Mouse (Mus musculus) neural tube, embryonic 11.5 days (tissue): Measurements from ENCODE around the gene Krtap24-1. TPM values are rescaled to one million over a fixed set of nuclear protein-coding genes. Genes with fewer than 3 reads are reported as not detected.

ENCODE experiments used
- ATAC-seq: fragments of 200-750 bp; cut with Nextera tagmentation; 2 replicates; pipeline ENCODE4 v1.8.0; 2017; ENCODE audit warnings: moderate number of reproducible peaks, mild to moderate bottlenecking, moderate TSS enrichment, moderate library complexity; ENCODE audit not compliant: insufficient read depth, low FRiP score, low TSS enrichment
- DNase-seq: peaks from one replicate; pipeline ENCODE4 v3.0.0-alpha.2; 2015; ENCODE audit warnings: low spot score
- H3K27ac ChIP-seq: fragments of 300-500 bp; sonication (generic); 2 replicates; pipeline ENCODE4 v1.5.1; 2014; ENCODE audit warnings: low read depth, mild to moderate bottlenecking, low read length
- H3K27me3 ChIP-seq: fragments of 300-500 bp; sonication (generic); 2 replicates; pipeline ENCODE4 v1.6.1; 2014; ENCODE audit warnings: mild to moderate bottlenecking, low read length, mixed read lengths; ENCODE audit not compliant: control insufficient read depth, insufficient read depth
- H3K36me3 ChIP-seq: fragments of 300-500 bp; sonication (generic); 2 replicates; pipeline ENCODE4 v1.6.1; 2014; ENCODE audit warnings: mild to moderate bottlenecking, low read length, moderate library complexity, mixed read lengths; ENCODE audit not compliant: control insufficient read depth, insufficient read depth
- H3K4me1 ChIP-seq: fragments of 300-500 bp; sonication (generic); 2 replicates; pipeline ENCODE4 v1.6.1; 2014; ENCODE audit warnings: low read length, mixed read lengths; ENCODE audit not compliant: control insufficient read depth, insufficient read depth
- H3K4me2 ChIP-seq: fragments of 300-500 bp; sonication (generic); 2 replicates; pipeline ENCODE4 v1.6.1; 2014; ENCODE audit warnings: low read depth, mild to moderate bottlenecking, moderate library complexity
- H3K4me3 ChIP-seq: fragments of 300-500 bp; sonication (generic); 2 replicates; pipeline ENCODE4 v1.5.1; 2014; ENCODE audit warnings: low read depth, low read length
- H3K9ac ChIP-seq: fragments of 300-500 bp; sonication (generic); 2 replicates; pipeline ENCODE4 v1.6.1; 2014; ENCODE audit warnings: mild to moderate bottlenecking, low read length
- H3K9me3 ChIP-seq: fragments of 300-500 bp; sonication (generic); 2 replicates; pipeline ENCODE4 v1.6.1; 2016; ENCODE audit warnings: low read length; ENCODE audit not compliant: control insufficient read depth
- WGBS: fragments of 180-500 bp; shearing (Covaris S2); extraction: QIAGEN DNeasy Blood & Tissue Kit; methylation state at CpG from one replicate; pipeline ENCODE4 v1.1.7; 2014; 5-methylcytosine and 5-hydroxymethylcytosine counted together
- polyA plus RNA-seq: library from polyadenylated mRNA; unstranded; fragments of >200 nt; fragmentation: Nextera tagmentation; extraction: Ambion mirVana; gene quantifications from 2 replicates; pipeline ENCODE4 v1.2.1, GENCODE M21; 2014

Gene Krtap24-1
- polyA plus RNA-seq, 1 experiment from 2014 or later = not detected

GRCm38 (mm10) chr16:88627566-88627965 is 15.5 kb upstream of the Krtap24-1 start, which contains the start of gene 2310079G19Rik:
Gene 2310079G19Rik (minus strand): TSS chr16:88627666.
- Histone ChIP-seq H3K27me3 (no peaks in the 10 kb centered on the region), H3K36me3 (no peaks in the 10 kb centered on the region), H3K4me1 (no peaks in the 10 kb centered on the region), H3K9ac (no peak within 1 kb of the TSS), H3K27ac (no peak within 1 kb of the TSS), H3K4me3 (no peak within 1 kb of the TSS), H3K9me3 (no peaks in the 10 kb centered on the region), H3K4me2 (no peak within 1 kb of the TSS)
- ATAC-seq = no peak
- DNase-seq = no peak
- WGBS = 93% methylated on average over 4 of the region's 4 CpGs

DNA sequence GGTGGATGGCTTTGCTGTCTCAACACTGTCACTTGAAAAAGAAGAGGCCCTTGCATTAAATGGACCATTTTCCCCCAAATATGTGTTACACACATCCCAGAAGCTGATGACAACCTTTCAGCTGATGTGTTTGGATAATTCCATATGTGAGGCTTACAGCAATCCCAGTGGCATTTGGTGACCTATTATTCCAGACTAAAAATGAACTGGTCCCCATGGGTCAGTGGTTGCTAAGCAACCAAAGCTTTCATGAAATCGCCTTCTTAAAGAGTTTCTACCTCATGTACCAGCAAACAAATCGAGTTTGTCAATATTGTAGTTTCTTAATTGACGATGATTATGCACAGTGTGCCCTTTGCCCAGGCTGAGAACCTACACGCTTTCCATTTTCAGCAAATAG is 633 bp upstream of the Krtap24-1 start:
- DNase-seq = peak; percentile 14
- H3K27ac ChIP-seq = no peak overlapping the region

GRCm38 (mm10) chr16:88604570-88604969 is 7.5 kb downstream of the Krtap24-1 start:
- H3K36me3 ChIP-seq = no peaks in the 10 kb centered on the region
- ATAC-seq (no peak), DNase-seq (no peak)
- H3K27me3 ChIP-seq = no peaks in the 10 kb centered on the region
- no peak overlapping the region for H3K9ac ChIP-seq
- H3K27ac ChIP-seq = no peak overlapping the region
- no peak overlapping the region for H3K4me3 ChIP-seq
- no peaks in the 10 kb centered on the region for H3K4me1 ChIP-seq
- no peak overlapping the region for H3K4me2 ChIP-seq
- no peaks in the 10 kb centered on the region for H3K9me3 ChIP-seq
- 90% methylated on average over 6 of the region's 6 CpGs for WGBS

More for the DNA sequence above, 633 bp upstream of the Krtap24-1 start:
- no peak for ATAC-seq
- Histone ChIP-seq H3K9ac (no peak overlapping the region), H3K27me3 (no peaks in the 10 kb centered on the region), H3K4me2 (no peak overlapping the region), H3K36me3 (no peaks in the 10 kb centered on the region), H3K4me3 (no peak overlapping the region), H3K9me3 (no peaks in the 10 kb centered on the region), H3K4me1 (no peaks in the 10 kb centered on the region)
- 80% methylated on average over 4 of the region's 4 CpGs for WGBS

- Histone ChIP-seq H3K9ac (no peak overlapping the region), H3K36me3 (no peaks in the 10 kb centered on the region), H3K27ac (no peak overlapping the region), H3K27me3 (no peaks in the 10 kb centered on the region), H3K9me3 (no peaks in the 10 kb centered on the region), H3K4me2 (no peak overlapping the region), H3K4me3 (no peak overlapping the region), H3K4me1 (no peaks in the 10 kb centered on the region)
- no peak for ATAC-seq
- 73% methylated on average over 1 of the region's 1 CpGs for WGBS
- DNase-seq = no peak
These were observed 9.6 kb downstream of the Krtap24-1 start for GRCm38 (mm10) chr16:88602464-88602863.

- DNase-seq (no peak), ATAC-seq (no peak)
- no peaks in the 10 kb centered on the region for H3K9me3 ChIP-seq
- H3K27ac ChIP-seq = no peak overlapping the region
- H3K36me3 ChIP-seq = no peaks in the 10 kb centered on the region
- no peaks in the 10 kb centered on the region for H3K4me1 ChIP-seq
- no peak overlapping the region for H3K4me2 ChIP-seq
- no peak overlapping the region for H3K9ac ChIP-seq
- WGBS = 62% methylated on average over 8 of the region's 8 CpGs
- no peaks in the 10 kb centered on the region for H3K27me3 ChIP-seq
- no peak overlapping the region for H3K4me3 ChIP-seq
These were observed 11.8 kb downstream of the Krtap24-1 start for GRCm38 (mm10) chr16:88600303-88600702.

GRCm38 (mm10) chr16:88599504-88600237 is 12.4 kb downstream of the Krtap24-1 start:
- Histone ChIP-seq H3K4me1 (no peaks in the 10 kb centered on the region), H3K36me3 (no peaks in the 10 kb centered on the region), H3K27ac (no peak overlapping the region), H3K9ac (no peak overlapping the region), H3K9me3 (no peaks in the 10 kb centered on the region), H3K27me3 (no peaks in the 10 kb centered on the region), H3K4me3 (no peak overlapping the region), H3K4me2 (no peak overlapping the region)
- DNase-seq (no peak), ATAC-seq (no peak)
- WGBS = 31% methylated on average over 16 of the region's 16 CpGs

DNA sequence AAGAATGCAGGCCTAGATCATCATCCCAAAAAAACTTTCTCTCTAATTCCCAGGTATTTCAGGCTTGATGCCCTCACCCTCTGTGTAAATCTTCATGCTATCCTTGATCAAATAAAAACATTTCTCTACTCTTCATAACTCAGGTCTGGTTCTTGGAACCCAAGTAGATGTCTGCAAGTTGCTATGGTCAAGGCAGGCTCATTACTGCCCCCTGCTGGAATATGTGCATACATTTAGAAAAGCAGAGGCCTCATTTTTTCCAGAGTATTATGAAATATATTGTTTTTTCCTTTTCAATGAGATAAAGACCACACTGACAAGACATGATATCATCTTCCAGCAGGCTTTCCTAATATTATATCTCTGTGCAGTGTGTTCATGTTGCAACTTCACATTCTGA is 19.3 kb downstream of the Krtap24-1 start:
- Histone ChIP-seq H3K9ac (no peak overlapping the region), H3K4me1 (no peaks in the 10 kb centered on the region), H3K4me3 (no peak overlapping the region), H3K4me2 (no peak overlapping the region), H3K9me3 (no peaks in the 10 kb centered on the region), H3K36me3 (no peaks in the 10 kb centered on the region), H3K27ac (no peak overlapping the region), H3K27me3 (no peaks in the 10 kb centered on the region)
- no peak for DNase-seq
- no peak for ATAC-seq

DNA sequence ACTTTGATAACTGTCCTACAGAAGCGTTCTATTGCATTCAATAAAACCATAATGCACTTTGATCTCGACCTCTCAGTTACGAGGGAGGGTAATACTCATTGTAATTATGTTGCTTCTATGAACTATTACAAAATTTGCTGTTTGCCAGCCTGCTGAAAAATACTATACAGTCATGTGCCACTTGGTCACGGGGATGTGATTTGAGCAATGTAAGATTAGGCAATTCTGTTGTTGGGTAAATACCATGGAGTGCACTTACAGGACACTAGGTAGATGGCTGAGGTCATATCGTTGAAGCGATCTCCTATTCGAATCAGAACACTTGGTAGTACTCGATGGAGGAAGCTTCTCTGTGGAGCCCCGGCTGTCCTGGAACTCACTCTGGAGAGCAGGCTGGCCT is 28.7 kb downstream of the Krtap24-1 start:
- WGBS = 89% methylated on average over 9 of the region's 9 CpGs
- Histone ChIP-seq H3K4me3 (no peak overlapping the region), H3K9ac (no peak overlapping the region), H3K4me2 (no peak overlapping the region), H3K4me1 (no peaks in the 10 kb centered on the region), H3K27me3 (no peaks in the 10 kb centered on the region), H3K27ac (no peak overlapping the region), H3K36me3 (no peaks in the 10 kb centered on the region), H3K9me3 (no peaks in the 10 kb centered on the region)
- DNase-seq (no peak), ATAC-seq (no peak)

DNA sequence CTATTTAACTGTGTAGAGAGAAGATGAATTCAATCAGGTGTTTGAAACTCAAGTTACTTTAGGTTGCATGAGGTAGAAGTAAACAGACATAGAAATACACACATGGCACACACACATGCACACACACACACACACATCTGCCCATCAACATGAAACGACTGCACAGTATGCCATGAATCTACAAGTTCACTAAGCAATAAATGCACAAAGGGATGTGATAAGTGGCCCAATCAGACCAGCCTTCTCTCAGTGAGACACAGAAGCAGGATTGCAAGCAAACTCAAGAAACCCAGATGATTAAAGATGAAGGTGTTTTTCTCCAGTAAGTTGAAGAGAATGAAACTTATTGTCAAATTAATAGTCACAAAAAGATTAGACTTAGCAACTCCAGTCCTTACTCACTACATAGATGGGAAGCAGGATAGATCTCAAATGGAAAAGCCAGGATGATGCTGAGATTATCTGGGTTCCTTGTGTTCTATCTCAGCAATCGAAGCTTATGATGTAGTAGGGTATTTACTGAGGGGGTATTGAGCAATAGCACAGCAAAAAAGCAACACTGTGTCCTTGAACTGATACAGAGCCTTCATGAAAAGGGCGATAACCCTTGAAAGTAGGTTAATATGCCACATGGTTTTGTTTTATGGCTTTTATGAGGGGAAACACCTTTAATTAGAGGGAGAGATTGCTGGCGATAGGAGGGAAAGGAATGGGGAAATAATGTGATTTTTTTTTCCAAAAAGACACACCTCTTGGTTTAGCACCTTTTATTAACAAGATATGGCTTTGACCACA is 36.0 kb downstream of the Krtap24-1 start:
- H3K9me3 ChIP-seq = no peaks in the 10 kb centered on the region
- H3K4me3 ChIP-seq = no peak overlapping the region
- H3K27me3 ChIP-seq = no peaks in the 10 kb centered on the region
- no peak overlapping the region for H3K9ac ChIP-seq
- no peak overlapping the region for H3K4me2 ChIP-seq
- ATAC-seq (no peak), DNase-seq (no peak)
- no peaks in the 10 kb centered on the region for H3K4me1 ChIP-seq
- H3K36me3 ChIP-seq = no peaks in the 10 kb centered on the region
- 88% methylated on average over 4 of the region's 4 CpGs for WGBS
- H3K27ac ChIP-seq = no peak overlapping the region
